Mouse (Mus musculus): ENCODE data around the gene Ksr2. TPM values are rescaled to one million over a fixed set of nuclear protein-coding genes. Genes with fewer than 3 reads are reported as not detected.

Ksr2 gene
- total RNA-seq, 2 experiments from 2014 or later: 0.04 to 0.08 TPM

- no peak for DNase-seq
- intact Hi-C loops (cut with DNase I; ENCODE audit: low total_unique reads): no loop called here
These were observed 245.8 kb downstream of the Ksr2 start for GRCm38 (mm10) chr5:117659596-117659995.

GRCm38 (mm10) chr5:117665181-117665580 is 251.4 kb downstream of the Ksr2 start:
- intact Hi-C loops (cut with DNase I; ENCODE audit: low total_unique reads): no loop called here
- DNase-seq: no peak

- intact Hi-C loops (cut with DNase I; ENCODE audit: low total_unique reads): no loop called here
- DNase-seq: no peak
These were observed 253.5 kb downstream of the Ksr2 start for GRCm38 (mm10) chr5:117667314-117667713.

GRCm38 (mm10) chr5:117669265-117669664 is 255.5 kb downstream of the Ksr2 start:
- no peak for DNase-seq
- intact Hi-C loops (cut with DNase I; ENCODE audit: low total_unique reads): no loop called here

GRCm38 (mm10) chr5:117669843-117670242 is 256.0 kb downstream of the Ksr2 start:
- intact Hi-C loops (cut with DNase I; ENCODE audit: low total_unique reads): no loop called here
- no peak for DNase-seq

DNA sequence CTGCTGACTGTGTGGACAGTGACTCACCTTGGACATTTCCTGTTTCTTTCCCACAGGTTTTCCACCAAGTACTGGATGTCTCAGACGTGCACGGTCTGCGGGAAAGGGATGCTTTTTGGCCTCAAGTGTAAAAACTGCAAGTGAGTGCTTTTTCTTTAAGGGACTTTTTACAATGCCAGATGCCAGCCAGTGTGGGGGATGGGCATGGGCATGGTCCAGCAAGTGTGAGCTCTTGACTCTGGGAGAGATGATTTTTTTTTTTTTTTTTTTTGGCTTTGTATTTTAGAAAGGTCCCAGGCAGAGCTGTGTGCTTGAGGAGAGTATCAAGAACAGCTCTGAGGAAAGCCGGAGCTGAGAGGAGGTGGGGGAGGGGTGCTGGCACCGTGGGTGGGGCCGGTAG is 257.6 kb downstream of the Ksr2 start:
- intact Hi-C loops (cut with DNase I; ENCODE audit: low total_unique reads): no loop called here
- DNase-seq: no peak

DNA sequence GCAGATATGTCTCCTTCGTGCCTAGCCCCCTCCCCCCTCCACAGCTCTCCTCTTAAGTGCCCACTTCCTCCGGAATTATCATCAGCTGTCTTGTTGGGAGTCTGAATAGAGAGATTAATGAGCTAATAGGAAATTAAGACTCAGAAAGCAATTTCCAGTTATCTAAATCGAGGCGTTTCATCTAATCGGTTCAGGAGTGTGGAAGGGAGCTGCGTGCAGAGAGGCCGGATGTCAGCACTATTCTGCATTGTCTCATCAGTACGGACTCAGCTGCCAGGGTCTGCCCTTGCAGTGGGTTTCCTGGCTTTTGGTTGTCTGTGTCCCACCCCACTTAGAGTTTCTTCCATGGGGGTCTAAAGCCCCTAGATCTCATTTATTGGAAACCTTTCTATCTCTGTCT is 262.0 kb downstream of the Ksr2 start:
- intact Hi-C loops (cut with DNase I; ENCODE audit: low total_unique reads): no loop called here

DNA sequence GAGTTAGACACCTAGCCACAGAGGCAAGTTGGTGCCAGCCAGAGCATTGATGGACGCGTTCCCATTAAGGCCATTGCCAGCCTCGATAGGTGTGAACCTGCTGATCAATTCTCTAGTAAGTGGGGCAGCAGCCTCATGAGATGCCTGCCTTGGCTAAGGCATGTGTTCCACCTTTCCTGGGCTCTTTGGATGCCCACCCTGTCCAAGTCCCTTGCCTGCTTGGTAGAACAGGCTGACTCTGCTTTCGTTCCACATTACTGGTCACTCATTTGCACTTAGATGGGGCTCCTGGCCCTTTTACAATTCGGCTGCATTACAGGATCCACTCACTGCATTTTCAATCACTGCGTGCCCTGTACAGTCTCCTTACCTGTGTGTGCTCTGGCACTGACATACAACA is 263.4 kb downstream of the Ksr2 start:
- no peak for DNase-seq
- intact Hi-C loops (cut with DNase I; ENCODE audit: low total_unique reads): no loop called here

More for the DNA sequence above, 262.0 kb downstream of the Ksr2 start:
- DNase-seq: no peak

GRCm38 (mm10) chr5:117678371-117678770 is 264.6 kb downstream of the Ksr2 start:
- intact Hi-C loops (cut with DNase I; ENCODE audit: low total_unique reads): no loop called here
- DNase-seq: no peak

DNA sequence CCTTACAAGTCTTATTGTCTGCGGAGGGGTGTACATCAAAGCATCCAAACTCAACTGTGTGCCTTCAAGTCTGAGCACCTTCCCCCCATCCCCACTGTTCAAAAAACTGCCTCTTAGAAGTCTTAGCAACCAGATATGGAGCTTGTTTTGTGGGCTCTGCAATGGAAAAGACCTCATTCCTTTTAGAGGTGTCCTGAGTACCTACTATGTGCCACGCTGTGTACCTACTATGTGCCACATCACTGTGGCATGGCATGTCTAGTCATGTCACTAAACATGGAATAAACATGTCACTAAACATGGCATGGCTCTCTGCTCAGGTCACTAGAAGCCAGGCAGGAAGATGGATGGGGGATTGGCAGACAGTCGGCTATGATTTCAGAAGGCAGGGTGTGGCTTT is 268.4 kb downstream of the Ksr2 start:
- no peak for DNase-seq
- intact Hi-C loops (cut with DNase I; ENCODE audit: low total_unique reads): no loop called here

GRCm38 (mm10) chr5:117684491-117684890 is 270.7 kb downstream of the Ksr2 start:
- no peak for DNase-seq
- intact Hi-C loops (cut with DNase I; ENCODE audit: low total_unique reads): no loop called here

GRCm38 (mm10) chr5:117687770-117688352 is 274.1 kb downstream of the Ksr2 start:
- intact Hi-C loops (cut with DNase I; ENCODE audit: low total_unique reads): no loop called here
- no peak for DNase-seq

- no peak for DNase-seq
- intact Hi-C loops (cut with DNase I; ENCODE audit: low total_unique reads): no loop called here
These were observed 274.9 kb downstream of the Ksr2 start for GRCm38 (mm10) chr5:117688738-117689137.

- no peak for DNase-seq
- intact Hi-C loops (cut with DNase I; ENCODE audit: low total_unique reads): no loop called here
These were observed 276.0 kb downstream of the Ksr2 start for GRCm38 (mm10) chr5:117689840-117690239.

DNA sequence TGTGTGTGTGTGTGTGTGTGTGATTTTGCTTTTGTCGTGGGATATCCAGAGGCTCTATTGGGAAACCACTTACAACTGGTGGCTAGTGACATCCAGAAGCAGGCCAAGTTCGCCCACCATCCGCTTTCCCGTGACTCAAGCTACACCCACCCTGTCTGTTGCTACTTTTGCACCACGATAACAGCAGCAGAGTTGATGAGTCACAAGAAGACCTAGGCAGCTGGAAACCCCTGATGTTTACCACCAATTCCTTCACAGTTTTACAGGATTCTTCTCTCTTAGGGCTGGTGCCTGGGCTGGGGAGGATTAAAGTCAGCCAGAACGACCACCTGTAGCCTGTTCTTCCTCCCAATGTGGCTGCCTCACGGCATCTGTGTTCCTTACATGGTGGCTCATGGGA is 277.5 kb downstream of the Ksr2 start:
- intact Hi-C loops (cut with DNase I; ENCODE audit: low total_unique reads): no loop called here
- DNase-seq: no peak

GRCm38 (mm10) chr5:117693557-117693956 is 279.8 kb downstream of the Ksr2 start:
- intact Hi-C loops (cut with DNase I; ENCODE audit: low total_unique reads): no loop called here
- DNase-seq: no peak

- DNase-seq: no peak
- intact Hi-C loops (cut with DNase I; ENCODE audit: low total_unique reads): no loop called here
These were observed 280.8 kb downstream of the Ksr2 start for GRCm38 (mm10) chr5:117694632-117695031.

DNA sequence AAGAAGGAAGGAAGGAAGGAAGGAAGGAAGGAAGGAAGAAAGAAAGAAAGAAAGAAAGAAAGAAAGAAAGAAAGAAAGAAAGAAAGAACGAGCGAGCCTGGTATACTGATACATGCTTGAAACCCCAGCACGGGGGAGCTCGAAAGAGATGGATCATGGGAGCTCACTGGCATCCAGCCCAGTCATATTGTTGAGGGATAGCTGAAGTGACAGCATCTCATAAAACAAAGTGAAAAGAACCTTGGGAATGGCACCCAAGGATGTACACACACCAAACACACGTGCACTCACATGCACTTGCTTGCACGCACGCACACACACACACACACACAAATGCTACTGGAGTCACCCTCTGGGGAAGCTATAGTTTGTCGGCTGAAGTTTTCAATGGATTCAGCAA is 282.6 kb downstream of the Ksr2 start:
- intact Hi-C loops (cut with DNase I; ENCODE audit: low total_unique reads): no loop called here
- DNase-seq: no peak

- intact Hi-C loops (cut with DNase I; ENCODE audit: low total_unique reads): no loop called here
- no peak for DNase-seq
These were observed 283.8 kb downstream of the Ksr2 start for GRCm38 (mm10) chr5:117697589-117697988.

DNA sequence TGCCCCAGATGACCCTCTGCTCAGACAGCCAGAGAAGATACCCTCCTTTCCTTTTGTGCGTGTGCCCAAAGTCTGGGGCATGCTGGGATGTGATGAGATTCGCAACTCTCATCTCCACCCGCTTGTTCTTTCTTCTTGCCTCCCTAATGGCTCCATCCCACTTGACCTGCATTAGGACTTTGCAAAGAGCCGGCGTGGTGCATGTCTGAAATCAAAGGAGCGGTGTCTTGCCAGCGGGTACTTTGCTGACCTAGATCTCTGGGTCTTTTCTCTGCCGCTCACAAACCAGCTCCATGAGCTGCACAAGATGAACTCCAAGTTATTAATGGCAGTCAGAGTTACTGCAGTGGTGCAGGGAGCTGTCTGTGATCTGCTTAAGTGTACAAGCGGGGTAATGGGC is 290.6 kb downstream of the Ksr2 start:
- DNase-seq: no peak
- intact Hi-C loops (cut with DNase I; ENCODE audit: low total_unique reads): no loop called here

- intact Hi-C loops (cut with DNase I; ENCODE audit: low total_unique reads): no loop called here
- DNase-seq: no peak
These were observed 292.8 kb downstream of the Ksr2 start for GRCm38 (mm10) chr5:117706633-117707032.

GRCm38 (mm10) chr5:117709306-117709705 is 295.5 kb downstream of the Ksr2 start:
- no peak for DNase-seq
- intact Hi-C loops (cut with DNase I; ENCODE audit: low total_unique reads): no loop called here

Data from gastrocnemius, postnatal 14 days (tissue).